Mouse (Mus musculus): ENCODE results near the gene Ric3. TPM values are rescaled to one million over a fixed set of nuclear protein-coding genes. Genes with fewer than 3 reads are reported as not detected.
A peak's percentile ranks its signal among the peaks of the same experiment; 100 is the strongest.

Gene Ric3
- polyA plus RNA-seq, 1 experiment = 2.4 TPM

DNA sequence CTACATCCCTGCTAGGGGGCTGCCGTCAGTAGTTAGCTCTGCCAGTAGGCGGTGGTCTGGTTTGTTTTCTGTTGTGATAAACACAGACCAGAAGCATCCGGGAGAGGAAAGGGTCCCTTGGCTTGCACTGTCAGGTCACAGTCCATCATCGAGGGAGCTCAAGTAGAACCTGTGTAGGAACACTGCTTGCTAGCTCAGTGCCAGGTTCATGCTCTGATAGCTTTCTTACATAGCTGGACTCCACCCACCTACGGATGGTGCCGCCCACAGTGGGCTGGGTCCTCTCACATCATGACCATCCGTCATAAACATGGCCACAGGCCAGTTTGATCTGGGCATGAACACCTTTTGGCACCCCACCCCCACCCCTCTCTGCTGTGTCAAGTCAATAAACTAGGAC lies 57.4 kb downstream of the Ric3 start:
- Histone ChIP-seq H3K27ac (ENCODE audit: control insufficient read depth, insufficient read depth, low read depth, low read length, poor library complexity) (no peak overlapping the region), H3K4me1 (ENCODE audit: control insufficient read depth, insufficient read depth, low read length) (no peaks in the 10 kb centered on the region), H3K4me3 (replicated peaks; ENCODE audit: control insufficient read depth, low read depth, low read length) (no peak overlapping the region)
- TF ChIP-seq POLR2A (IDR thresholded peaks at IDR 0.05; ENCODE audit: borderline replicate concordance, control insufficient read depth, low read depth, low read length) (no peak), CTCF (IDR thresholded peaks at IDR 0.05; ENCODE audit: control insufficient read depth, insufficient read depth, low read length) (no peak)
- WGBS = 79% methylated on average over 7 of the region's 7 CpGs

DNA sequence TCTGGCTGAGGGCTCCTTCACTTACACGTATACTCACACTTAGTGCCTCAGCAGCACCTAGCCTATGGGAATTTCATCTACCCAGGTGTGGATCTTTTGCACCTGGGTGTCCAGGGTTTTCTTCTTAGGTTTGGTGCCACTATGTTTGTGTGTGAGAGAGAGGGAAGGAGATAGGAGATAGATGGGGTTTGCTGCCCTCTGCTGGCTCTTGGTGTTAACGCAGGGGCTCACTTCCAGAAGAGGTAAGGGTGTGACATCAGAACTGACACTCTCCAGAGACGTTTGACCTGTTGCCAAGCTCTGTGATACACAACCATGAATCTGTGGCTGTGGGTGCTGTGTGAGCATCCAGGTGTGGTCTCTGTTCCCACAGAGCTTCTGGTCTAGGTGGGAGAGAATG lies 61.7 kb downstream of the Ric3 start:
- TF ChIP-seq POLR2A (IDR thresholded peaks at IDR 0.05; ENCODE audit: borderline replicate concordance, control insufficient read depth, low read depth, low read length) = no peak
- TF ChIP-seq CTCF (IDR thresholded peaks at IDR 0.05; ENCODE audit: control insufficient read depth, insufficient read depth, low read length) = peak; percentile 65
- 10% methylated on average over 3 of the region's 3 CpGs for WGBS
- H3K4me3 ChIP-seq (replicated peaks; ENCODE audit: control insufficient read depth, low read depth, low read length) = no peak overlapping the region
- H3K4me1 ChIP-seq (ENCODE audit: control insufficient read depth, insufficient read depth, low read length) = no peaks in the 10 kb centered on the region
- no peak overlapping the region for H3K27ac ChIP-seq (ENCODE audit: control insufficient read depth, insufficient read depth, low read depth, low read length, poor library complexity)

DNA sequence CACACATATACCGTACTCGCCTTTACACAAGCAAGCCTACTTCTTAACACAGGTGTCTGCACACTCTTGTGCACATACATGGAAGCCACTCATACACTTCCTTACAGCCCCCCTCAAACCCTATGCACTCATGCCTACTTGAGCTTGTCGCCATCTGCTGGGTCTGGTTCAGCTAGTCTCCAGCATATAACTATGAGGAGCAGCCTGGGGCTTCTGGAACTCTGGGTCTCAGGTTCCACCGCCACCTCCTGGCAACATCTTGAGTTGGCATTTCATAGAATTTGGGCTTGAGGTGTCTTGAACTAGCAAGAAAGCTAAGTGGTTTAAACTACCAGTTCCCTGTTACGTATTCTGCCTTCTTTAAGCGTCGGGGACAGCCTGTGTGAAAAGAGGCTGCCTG lies 63.9 kb downstream of the Ric3 start:
- Histone ChIP-seq H3K4me3 (replicated peaks; ENCODE audit: control insufficient read depth, low read depth, low read length) (no peak overlapping the region), H3K27ac (ENCODE audit: control insufficient read depth, insufficient read depth, low read depth, low read length, poor library complexity) (no peak overlapping the region), H3K4me1 (ENCODE audit: control insufficient read depth, insufficient read depth, low read length) (no peaks in the 10 kb centered on the region)
- 85% methylated on average over 7 of the region's 7 CpGs for WGBS
- TF ChIP-seq CTCF (IDR thresholded peaks at IDR 0.05; ENCODE audit: control insufficient read depth, insufficient read depth, low read length) (no peak), POLR2A (IDR thresholded peaks at IDR 0.05; ENCODE audit: borderline replicate concordance, control insufficient read depth, low read depth, low read length) (no peak)

DNA sequence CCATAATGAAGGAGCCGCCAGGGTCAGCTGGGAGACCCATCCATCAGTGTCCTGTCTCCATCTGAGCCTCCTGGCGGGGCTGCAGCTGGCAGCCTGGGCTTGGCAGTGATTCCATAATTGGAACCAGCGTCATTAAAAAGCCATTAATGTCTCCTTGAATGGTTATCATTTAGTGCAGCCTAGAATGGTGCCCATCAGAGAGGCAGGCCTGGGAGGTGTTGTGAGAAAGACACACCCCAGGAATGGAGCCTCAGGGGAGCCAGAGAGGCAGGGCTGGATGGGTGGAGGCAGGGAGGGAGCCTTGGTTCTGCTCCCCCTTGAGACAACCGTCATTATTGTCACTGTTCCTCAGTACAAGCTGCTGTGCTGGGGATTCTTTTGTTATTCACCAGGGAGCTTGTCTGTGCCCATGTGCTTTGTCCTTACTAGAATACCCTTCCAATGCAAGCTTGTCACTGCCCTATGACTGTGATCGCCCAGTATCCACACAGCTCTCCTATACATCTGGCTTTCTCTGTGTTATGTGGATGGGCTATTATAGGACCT lies 66.7 kb downstream of the Ric3 start:
- H3K4me3 ChIP-seq (replicated peaks; ENCODE audit: control insufficient read depth, low read depth, low read length) = no peak overlapping the region
- TF ChIP-seq CTCF (IDR thresholded peaks at IDR 0.05; ENCODE audit: control insufficient read depth, insufficient read depth, low read length) = no peak
- TF ChIP-seq POLR2A (IDR thresholded peaks at IDR 0.05; ENCODE audit: borderline replicate concordance, control insufficient read depth, low read depth, low read length) = no peak
- no peak overlapping the region for H3K27ac ChIP-seq (ENCODE audit: control insufficient read depth, insufficient read depth, low read depth, low read length, poor library complexity)
- 63% methylated on average over 5 of the region's 5 CpGs for WGBS
- no peaks in the 10 kb centered on the region for H3K4me1 ChIP-seq (ENCODE audit: control insufficient read depth, insufficient read depth, low read length)

DNA sequence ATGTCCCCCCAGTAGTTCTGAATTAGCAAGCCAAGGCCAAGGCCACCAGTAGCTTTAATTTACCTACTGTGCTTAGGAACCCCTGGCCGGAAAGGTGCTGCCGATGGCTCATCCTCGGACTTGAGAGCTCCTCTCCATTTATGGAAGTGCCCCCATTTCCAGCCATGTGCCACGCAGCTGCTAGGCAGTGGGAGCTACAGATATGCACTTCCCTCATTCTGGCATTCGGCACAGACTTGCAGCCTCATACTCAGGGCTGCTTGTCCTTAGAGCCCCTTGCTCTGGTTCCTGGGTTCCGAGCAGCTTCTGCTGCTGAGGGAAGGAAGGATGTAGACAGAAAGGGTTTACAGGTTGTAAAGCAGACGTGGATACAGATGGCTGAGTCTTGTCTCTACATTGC lies 68.3 kb downstream of the Ric3 start:
- Histone ChIP-seq H3K4me3 (replicated peaks; ENCODE audit: control insufficient read depth, low read depth, low read length) (no peak overlapping the region), H3K4me1 (ENCODE audit: control insufficient read depth, insufficient read depth, low read length) (no peaks in the 10 kb centered on the region), H3K27ac (ENCODE audit: control insufficient read depth, insufficient read depth, low read depth, low read length, poor library complexity) (no peak overlapping the region)
- TF ChIP-seq CTCF (IDR thresholded peaks at IDR 0.05; ENCODE audit: control insufficient read depth, insufficient read depth, low read length) = no peak
- TF ChIP-seq POLR2A (IDR thresholded peaks at IDR 0.05; ENCODE audit: borderline replicate concordance, control insufficient read depth, low read depth, low read length) = no peak
- 75% methylated on average over 7 of the region's 7 CpGs for WGBS

DNA sequence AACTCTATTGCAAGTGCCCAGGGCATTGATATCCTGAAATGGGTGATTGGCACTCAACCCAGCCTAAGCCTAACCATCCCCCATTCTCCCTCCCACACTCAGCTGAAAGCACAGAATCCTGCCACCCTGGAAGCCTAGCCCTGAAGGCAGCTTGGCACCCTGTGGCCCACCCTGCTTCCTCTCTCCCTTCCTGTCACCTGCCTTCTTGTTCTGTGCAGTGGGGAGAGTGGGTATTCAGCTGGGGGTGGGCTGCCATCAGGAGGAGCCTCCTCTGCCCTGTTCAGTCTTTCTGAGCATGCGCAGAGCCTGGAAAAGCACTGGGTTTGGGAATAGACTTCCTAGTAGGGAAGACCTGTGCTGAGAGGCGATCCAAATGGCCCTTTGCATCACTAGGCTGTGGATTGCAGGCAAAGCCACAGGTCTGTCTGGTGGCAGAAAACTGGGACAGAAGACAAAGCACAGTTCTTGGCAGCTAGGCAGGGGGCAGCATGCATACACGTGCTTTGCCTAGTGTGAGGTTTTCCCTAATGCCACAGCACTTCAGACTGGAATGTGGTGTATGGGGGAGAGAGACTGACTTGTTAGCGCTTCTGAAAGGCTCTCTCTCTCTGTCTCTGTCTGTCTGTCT lies 70.0 kb downstream of the Ric3 start:
- H3K4me3 ChIP-seq (replicated peaks; ENCODE audit: control insufficient read depth, low read depth, low read length) = no peak overlapping the region
- TF ChIP-seq POLR2A (IDR thresholded peaks at IDR 0.05; ENCODE audit: borderline replicate concordance, control insufficient read depth, low read depth, low read length) (no peak), CTCF (IDR thresholded peaks at IDR 0.05; ENCODE audit: control insufficient read depth, insufficient read depth, low read length) (no peak)
- WGBS = 49% methylated on average over 4 of the region's 4 CpGs
- H3K27ac ChIP-seq (ENCODE audit: control insufficient read depth, insufficient read depth, low read depth, low read length, poor library complexity) = no peak overlapping the region
- H3K4me1 ChIP-seq (ENCODE audit: control insufficient read depth, insufficient read depth, low read length) = no peaks in the 10 kb centered on the region

DNA sequence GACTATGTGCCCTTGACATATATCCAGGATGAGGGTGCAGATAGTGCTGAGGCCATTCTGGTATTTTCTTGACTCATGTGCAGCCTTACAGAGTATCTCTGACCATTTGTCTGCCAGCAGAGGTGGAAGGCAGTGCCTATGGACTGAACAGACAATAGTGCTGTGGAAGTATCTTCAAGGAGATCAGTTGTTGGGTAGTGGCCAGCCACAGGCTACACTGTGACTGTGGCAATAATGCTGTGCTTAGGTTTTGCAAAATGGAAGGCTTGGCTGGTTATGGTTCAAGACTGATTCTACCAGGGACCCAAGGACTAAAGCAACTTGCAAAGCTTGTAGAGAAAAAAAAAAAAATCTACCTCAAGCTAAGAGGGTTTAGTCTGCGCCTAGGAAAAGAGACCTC lies 70.6 kb downstream of the Ric3 start:
- H3K27ac ChIP-seq (ENCODE audit: control insufficient read depth, insufficient read depth, low read depth, low read length, poor library complexity) = no peak overlapping the region
- TF ChIP-seq CTCF (IDR thresholded peaks at IDR 0.05; ENCODE audit: control insufficient read depth, insufficient read depth, low read length) (no peak), POLR2A (IDR thresholded peaks at IDR 0.05; ENCODE audit: borderline replicate concordance, control insufficient read depth, low read depth, low read length) (no peak)
- H3K4me1 ChIP-seq (ENCODE audit: control insufficient read depth, insufficient read depth, low read length) = no peaks in the 10 kb centered on the region
- WGBS = 80% methylated on average over 1 of the region's 1 CpGs
- no peak overlapping the region for H3K4me3 ChIP-seq (replicated peaks; ENCODE audit: control insufficient read depth, low read depth, low read length)

DNA sequence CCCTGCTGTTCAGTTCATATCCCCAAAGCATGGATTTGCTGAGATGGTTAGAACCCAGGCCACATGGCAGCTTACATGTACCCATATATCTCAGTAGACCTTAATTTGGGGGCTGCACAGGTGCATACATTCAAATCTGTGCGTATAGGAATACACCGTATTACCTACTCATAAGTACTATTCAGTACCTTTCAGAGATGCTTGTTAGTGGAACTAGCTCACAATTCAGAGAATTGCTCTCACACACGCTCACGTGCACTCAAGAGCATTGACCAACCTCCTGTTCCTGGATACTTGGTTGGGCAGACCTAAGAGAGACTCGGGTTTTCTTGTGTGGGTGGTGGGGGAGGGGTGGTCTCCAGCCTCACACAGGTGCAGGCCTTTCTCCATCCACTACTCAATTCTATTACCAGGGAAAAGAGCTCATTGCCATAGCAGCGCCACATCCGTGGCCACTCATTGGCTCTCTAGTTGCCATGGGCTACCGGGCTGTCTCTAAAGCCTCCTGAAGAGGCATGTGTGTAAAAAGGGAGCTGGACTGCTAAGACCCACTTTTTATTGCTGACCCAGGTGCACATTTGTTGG lies 71.4 kb downstream of the Ric3 start:
- 69% methylated on average over 8 of the region's 8 CpGs for WGBS
- Histone ChIP-seq H3K4me1 (ENCODE audit: control insufficient read depth, insufficient read depth, low read length) (no peaks in the 10 kb centered on the region), H3K27ac (ENCODE audit: control insufficient read depth, insufficient read depth, low read depth, low read length, poor library complexity) (no peak overlapping the region), H3K4me3 (replicated peaks; ENCODE audit: control insufficient read depth, low read depth, low read length) (no peak overlapping the region)
- no peak for TF ChIP-seq POLR2A (IDR thresholded peaks at IDR 0.05; ENCODE audit: borderline replicate concordance, control insufficient read depth, low read depth, low read length)
- TF ChIP-seq CTCF (IDR thresholded peaks at IDR 0.05; ENCODE audit: control insufficient read depth, insufficient read depth, low read length) = no peak
